Mouse (Mus musculus): ENCODE results near the gene Ptprn2.

DNA sequence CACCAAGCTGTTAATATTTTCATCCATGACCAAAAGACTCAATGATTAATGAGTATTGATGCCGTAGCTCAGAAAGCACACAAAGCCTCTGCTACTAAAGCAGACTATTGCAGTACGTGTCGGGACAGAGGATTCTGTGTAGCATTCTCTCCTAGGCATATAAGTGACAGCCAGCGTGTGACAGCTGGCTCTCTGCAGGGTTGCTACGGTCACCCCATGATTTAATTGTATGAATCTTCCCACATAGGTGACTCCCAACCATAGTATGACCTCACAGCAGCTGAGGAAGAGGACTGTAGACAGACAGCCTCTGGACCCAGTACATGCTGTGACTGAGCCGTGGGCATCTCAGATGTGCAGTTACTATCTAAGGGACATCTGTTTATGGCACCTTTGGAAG lies 114.5 kb downstream of the Ptprn2 start:
- TF ChIP-seq CTCF (IDR thresholded peaks at IDR 0.05; ENCODE audit: low read depth, low read length) = no peak
- no peak for TF ChIP-seq POLR2A (IDR thresholded peaks at IDR 0.05; ENCODE audit: borderline replicate concordance, low read depth, low read length)

Data from bone marrow macrophage, adult 2 months (primary cell).